Mouse (Mus musculus): ENCODE results near the gene Pde9a.
"Not testable (repeated sequence)": the region's sequence is repeated elsewhere in the genome, so short reads cannot be mapped to it uniquely, and the experiment has no call there.

Pde9a gene

GRCm38 (mm10) chr17:31385671-31386665 lies at the start of gene Pde9a:
Pde9a (plus strand) TSS chr17:31386210.
- peak; percentile 77 for DNase-seq

- no peak for DNase-seq
Observed at GRCm38 (mm10) chr17:31339769-31340168, 46.2 kb upstream of the Pde9a start.

DNA sequence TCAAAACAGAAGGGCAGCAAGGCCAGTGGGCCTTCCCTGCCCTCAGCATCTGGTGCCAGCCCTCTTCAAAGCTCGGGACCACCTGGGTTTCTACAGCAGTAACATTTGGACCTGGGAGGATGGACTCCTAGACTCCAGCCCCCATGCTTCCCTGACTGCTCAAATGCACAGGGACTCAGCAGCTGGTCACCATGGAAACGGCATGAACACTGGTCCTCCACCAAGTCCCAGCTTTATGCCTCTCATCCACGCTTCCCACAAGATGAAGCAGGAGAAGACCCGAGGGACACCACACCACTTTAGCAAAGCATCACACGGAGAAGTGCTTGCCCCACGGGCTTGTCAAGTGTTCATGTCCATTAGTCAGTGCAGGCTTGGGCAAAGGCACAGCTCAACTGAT lies 43.8 kb upstream of the Pde9a start:
- no peak for DNase-seq

GRCm38 (mm10) chr17:31344172-31344801 lies 41.7 kb upstream of the Pde9a start:
- peak; percentile 82 for DNase-seq

DNA sequence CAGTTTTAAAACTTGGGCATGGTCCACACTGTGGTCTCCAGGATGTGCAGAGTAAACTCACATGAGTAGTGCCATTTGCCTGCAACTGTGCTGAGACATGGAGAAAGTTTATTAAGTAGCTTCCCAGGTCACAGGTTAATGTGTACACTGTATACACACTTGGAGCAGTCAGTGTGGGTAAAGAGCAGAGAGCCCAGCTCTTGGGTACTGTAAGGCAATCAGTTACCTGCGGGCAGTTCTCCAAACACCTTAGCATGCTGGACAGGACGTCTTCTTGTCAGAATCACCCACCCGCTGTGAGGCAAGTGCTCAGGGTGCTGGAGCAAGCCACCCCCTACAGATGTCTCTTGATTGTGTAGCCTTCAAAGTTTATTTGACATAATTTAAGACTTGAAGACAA lies 41.2 kb upstream of the Pde9a start:
- DNase-seq = peak; percentile 52

GRCm38 (mm10) chr17:31348129-31348528 lies 37.9 kb upstream of the Pde9a start:
- no peak for DNase-seq

- no peak for DNase-seq
Observed at GRCm38 (mm10) chr17:31349388-31349787, 36.6 kb upstream of the Pde9a start.

DNA sequence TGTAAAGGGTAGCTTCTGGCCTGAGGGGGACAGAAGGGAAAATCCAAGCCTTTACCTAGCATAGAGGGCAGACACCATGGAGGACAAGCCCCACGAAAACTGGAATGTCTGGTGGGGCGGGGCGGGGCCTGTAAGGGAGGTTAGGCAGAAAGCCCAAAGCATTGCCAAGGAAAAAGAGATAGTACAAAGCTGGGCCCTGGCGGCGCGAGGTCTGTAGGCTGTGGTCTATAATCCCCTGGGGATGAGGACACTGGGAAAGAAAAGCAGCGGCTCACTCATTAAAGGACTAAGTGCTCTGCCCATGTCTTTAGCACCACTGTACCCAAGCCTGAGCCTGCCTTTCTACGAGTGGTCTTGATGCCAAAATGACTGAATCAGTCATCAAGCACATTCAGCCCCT lies 34.0 kb upstream of the Pde9a start:
- no peak for DNase-seq

GRCm38 (mm10) chr17:31353255-31353654 lies 32.8 kb upstream of the Pde9a start:
- DNase-seq = no peak

DNA sequence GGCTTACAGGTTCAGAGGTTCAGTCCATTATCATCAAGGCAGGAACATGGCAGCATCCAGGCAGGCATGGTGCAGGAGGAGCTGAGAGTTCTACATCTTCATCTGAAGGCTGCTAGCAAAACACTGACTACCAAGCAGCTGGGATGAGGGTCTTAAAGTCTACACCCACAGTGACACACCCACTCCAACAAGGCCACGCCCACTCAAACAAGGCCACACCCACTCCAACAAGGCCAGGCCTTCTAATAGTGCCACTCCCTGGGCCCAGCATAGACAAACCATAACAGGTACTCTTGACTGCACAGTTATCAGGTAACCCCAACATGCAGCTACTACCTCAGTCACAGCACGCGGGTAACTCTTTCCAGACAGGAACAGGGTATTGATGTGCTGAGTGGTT lies 31.3 kb upstream of the Pde9a start:
- not testable (repeated sequence) for DNase-seq

- DNase-seq = no peak
Observed at GRCm38 (mm10) chr17:31355792-31356502, 30.1 kb upstream of the Pde9a start.

DNA sequence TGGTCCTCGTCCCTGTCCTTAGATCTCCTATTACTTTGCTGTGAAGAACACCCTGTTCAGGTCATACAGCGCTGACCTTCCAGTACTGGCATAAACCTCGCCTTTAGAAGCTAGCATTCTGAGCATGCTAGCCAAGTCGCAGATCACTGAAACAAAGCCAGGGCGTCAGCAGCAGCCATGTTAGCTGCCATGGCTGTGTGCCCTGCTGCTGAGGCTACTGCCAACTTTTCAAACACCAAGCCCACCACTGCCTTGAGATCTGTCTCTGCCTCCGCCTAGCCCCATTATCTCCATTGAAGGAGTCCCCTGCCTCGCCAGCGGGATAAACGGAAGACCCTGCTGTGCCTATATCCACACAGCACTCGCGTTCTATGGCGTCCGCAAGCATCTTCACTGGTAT lies 25.4 kb upstream of the Pde9a start:
- no peak for DNase-seq

DNA sequence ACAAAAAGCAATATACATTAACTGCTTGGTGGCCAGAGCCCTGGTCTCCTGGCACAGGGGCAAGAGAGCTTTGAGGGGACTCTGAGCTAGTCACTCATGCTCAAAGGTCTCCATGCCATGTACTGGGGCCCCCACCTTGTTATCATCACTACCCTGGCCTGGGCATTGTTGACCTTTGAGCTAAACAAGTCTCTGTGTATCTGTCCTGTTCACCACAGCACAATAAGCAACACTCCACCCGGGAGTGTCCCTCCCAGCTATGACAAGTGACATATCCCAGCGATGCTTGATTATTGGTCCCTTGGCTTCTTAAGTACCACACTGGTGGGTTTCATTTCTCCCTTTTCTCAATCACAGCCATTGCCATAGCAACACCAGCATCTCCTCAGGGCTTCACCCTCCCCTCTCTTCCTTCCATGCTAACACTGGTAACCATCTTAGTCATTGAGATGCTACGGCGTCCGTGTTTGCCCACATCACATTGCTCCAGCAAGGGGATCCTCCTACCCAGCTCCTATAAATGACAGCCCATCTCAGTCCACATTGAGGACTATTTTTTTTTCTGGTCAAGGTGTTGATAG lies 20.3 kb upstream of the Pde9a start:
- no peak for DNase-seq

DNA sequence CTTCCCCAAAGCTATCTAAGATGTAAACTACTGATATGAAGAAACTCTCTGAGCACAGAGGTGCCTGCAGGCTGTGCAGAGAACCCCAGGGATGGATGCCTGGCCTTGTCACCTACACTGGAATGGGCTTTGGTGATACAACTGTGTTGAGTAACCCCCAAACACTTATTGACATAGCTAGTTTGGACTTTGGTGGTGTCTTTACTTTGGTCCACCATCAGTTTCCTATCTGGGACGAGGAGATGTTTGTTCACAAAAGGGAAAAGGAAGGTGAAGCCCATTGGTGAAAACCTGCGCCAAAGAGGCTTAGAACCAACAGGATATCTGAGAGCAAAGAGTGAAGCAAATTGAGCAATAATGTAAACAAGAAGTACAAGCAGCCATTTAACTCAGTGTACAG lies 15.8 kb upstream of the Pde9a start:
- DNase-seq = no peak

DNA sequence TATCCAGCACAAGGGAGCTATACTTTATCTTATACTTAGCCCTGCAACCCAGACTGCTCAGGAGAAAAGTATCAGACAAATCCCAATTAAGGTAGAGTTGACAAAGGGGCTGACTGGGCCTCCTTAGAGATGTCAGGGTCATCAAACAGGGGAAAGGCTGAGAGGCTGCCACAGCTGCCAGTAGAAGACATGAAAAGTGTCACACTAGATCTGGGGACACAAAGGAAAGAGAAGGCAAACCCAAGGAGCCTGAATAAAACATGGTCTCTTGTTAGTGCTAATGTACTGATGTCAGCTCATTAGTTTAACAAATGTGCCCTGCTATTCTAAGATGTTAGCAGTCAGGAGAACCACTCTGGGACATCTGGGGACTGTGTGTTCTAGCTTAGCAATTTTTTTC lies 15.1 kb upstream of the Pde9a start:
- no peak for DNase-seq

- peak; percentile 75 for DNase-seq
Observed at GRCm38 (mm10) chr17:31377961-31378360, 8.0 kb upstream of the Pde9a start.

- no peak for DNase-seq
Observed at GRCm38 (mm10) chr17:31378361-31378761, 7.6 kb upstream of the Pde9a start.

DNA sequence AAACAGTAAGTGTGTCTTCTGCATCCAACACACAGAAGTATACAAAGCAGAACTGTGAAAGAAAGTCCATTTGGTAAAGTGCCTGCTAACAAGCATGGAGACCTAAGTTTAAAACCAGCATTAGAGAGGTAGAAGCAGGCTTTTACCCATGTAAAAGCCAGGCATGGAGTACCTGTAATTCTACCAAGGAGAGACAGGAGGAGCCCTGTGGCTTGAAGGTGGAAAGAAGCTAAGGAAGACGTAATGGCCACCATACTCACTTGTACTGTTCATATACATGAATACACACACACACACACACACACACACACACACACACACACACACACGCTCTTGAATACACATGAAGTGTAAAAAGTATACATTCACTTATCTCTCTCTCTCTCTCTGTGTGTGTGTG lies 6.9 kb upstream of the Pde9a start:
- DNase-seq = no peak

- DNase-seq = no peak
Observed at GRCm38 (mm10) chr17:31379863-31380262, 6.1 kb upstream of the Pde9a start.

- peak; percentile 82 for DNase-seq
Observed at GRCm38 (mm10) chr17:31383320-31383719, 2.7 kb upstream of the Pde9a start.

- no peak for DNase-seq
Observed at GRCm38 (mm10) chr17:31384968-31385627, 912 bp upstream of the Pde9a start.

GRCm38 (mm10) chr17:31386766-31387275 lies 811 bp downstream of the Pde9a start:
- DNase-seq = peak; percentile 49

All from kidney, adult 9 months (tissue).